In the genomic region with DNA sequence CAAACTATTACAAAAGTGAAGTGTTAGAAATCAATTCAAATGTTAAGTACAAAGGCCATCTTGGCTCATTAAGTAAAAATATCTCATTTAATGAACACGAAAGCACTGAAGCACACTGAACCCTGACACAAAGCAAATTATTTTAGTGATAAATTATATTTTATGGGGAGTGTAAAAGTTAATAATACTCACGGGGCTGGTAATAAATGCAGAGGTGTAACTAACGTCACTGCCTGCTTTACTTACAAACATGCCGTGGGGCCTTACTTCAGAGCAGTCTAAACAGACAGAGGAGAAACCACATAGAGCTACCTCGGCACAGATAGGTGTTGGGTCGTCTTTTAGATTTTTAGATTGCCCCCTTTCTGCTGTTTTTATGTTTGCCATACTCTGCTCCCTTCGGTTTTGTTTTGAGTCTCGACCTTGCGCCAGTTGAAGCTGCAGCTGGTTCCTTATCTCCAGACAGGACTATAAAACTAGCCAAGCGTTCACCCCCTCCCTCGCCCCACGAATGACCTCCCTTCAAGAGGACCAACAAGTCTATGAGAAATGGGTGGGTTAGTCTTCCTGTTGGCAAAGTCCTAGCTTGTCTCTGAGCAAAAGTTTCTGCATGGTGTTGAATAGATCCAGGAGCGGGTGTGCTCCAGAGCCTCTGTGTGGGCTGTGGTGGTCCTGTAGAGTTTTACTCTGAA, we compare ENCODE assay signal across 15 mouse cellular contexts.
DNase-seq lines count a peak whose midpoint lies in the region; ATAC-seq and TF ChIP-seq lines count a peak whose summit lies in the region.
"Had no signal": no experiment of that assay in that cellular context is flagged by ENCODE, and none has a peak within 500 bp of the region (broad histone marks: within the 10 kb centered on the region; RNA-seq: fewer than 3 reads in every experiment).

No protein-coding gene starts in this region.

- DNase-seq in limb, embryonic 11.5 days (ENCODE audit: low spot score), result peak; percentile 26
- no peak for DNase-seq in limb, embryonic 10.5 days (ENCODE audit: low spot score)
- no peak for DNase-seq in limb, embryonic 14.5 days (ENCODE audit: low spot score)
- no peak for DNase-seq in gastrocnemius, postnatal 10 days
- no peak for DNase-seq in adrenal gland, postnatal 36 days
- DNase-seq: gastrocnemius, postnatal 25 days; lung, postnatal 4 days had no signal

- WGBS in limb, embryonic 11.5 days, result 12% methylated on average over 13 of the region's 13 CpGs
- WGBS in limb, embryonic 10.5 days, result 19% methylated on average over 13 of the region's 13 CpGs
- 22% methylated on average over 13 of the region's 13 CpGs for WGBS in intestine, embryonic 15.5 days
- WGBS in kidney, embryonic 14.5 days, result 4% methylated on average over 13 of the region's 13 CpGs
- WGBS in limb, embryonic 14.5 days, result 13% methylated on average over 13 of the region's 13 CpGs

- no peaks in the 10 kb centered on the region for H3K36me3 ChIP-seq in limb, embryonic 11.5 days (ENCODE audit: control insufficient read depth, insufficient read depth, low read length)
- no peaks in the 10 kb centered on the region for H3K36me3 ChIP-seq in limb, embryonic 10.5 days
- no peaks in the 10 kb centered on the region for H3K36me3 ChIP-seq in intestine, embryonic 15.5 days
- no peaks in the 10 kb centered on the region for H3K36me3 ChIP-seq in kidney, embryonic 14.5 days (ENCODE audit: control insufficient read depth, insufficient read depth, low read length)
- H3K36me3 ChIP-seq in limb, embryonic 14.5 days (ENCODE audit: control insufficient read depth, insufficient read depth, low read length), result no peaks in the 10 kb centered on the region
- H3K36me3 ChIP-seq: embryonic facial prominence, embryonic 15.5 days; midbrain, embryonic 15.5 days; neural tube, embryonic 12.5 days had no signal

- no peak overlapping the region for H3K9ac ChIP-seq in limb, embryonic 11.5 days (ENCODE audit: low read length)
- H3K9ac ChIP-seq in intestine, embryonic 15.5 days, result no peak overlapping the region
- no peak overlapping the region for H3K9ac ChIP-seq in kidney, embryonic 14.5 days (ENCODE audit: low read depth, low read length)
- no peak overlapping the region for H3K9ac ChIP-seq in limb, embryonic 14.5 days (ENCODE audit: low read depth, low read length, severe bottlenecking)
- H3K9ac ChIP-seq: embryonic facial prominence, embryonic 15.5 days; midbrain, embryonic 15.5 days; neural tube, embryonic 12.5 days had no signal

- no peak overlapping the region for H3K4me2 ChIP-seq in limb, embryonic 11.5 days (ENCODE audit: low read depth, severe bottlenecking)
- H3K4me2 ChIP-seq in intestine, embryonic 15.5 days (replicated peaks), result peak overlapping the region; percentile 34
- peak overlapping the region; percentile 29 for H3K4me2 ChIP-seq in kidney, embryonic 14.5 days (replicated peaks; ENCODE audit: low read depth, low read length)
- peak overlapping the region; percentile 16; the same call in 1 of the 2 replicates for H3K4me2 ChIP-seq in limb, embryonic 14.5 days (replicated peaks; ENCODE audit: low read depth, low read length, severe bottlenecking)
- H3K4me2 ChIP-seq: embryonic facial prominence, embryonic 15.5 days; midbrain, embryonic 15.5 days; neural tube, embryonic 12.5 days had no signal

- no peaks in the 10 kb centered on the region for H3K27me3 ChIP-seq in limb, embryonic 11.5 days (ENCODE audit: control insufficient read depth, insufficient read depth, low read length)
- no peaks in the 10 kb centered on the region for H3K27me3 ChIP-seq in limb, embryonic 10.5 days (ENCODE audit: low read depth, poor library complexity, severe bottlenecking)
- no peaks in the 10 kb centered on the region for H3K27me3 ChIP-seq in intestine, embryonic 15.5 days (replicated peaks)
- no peaks in the 10 kb centered on the region for H3K27me3 ChIP-seq in kidney, embryonic 14.5 days (ENCODE audit: control insufficient read depth, insufficient read depth, low read length)
- no peaks in the 10 kb centered on the region; the same call in 1 of the 2 replicates for H3K27me3 ChIP-seq in limb, embryonic 14.5 days (ENCODE audit: control insufficient read depth, insufficient read depth, low read length)
- H3K27me3 ChIP-seq: CH12.LX; embryonic facial prominence, embryonic 15.5 days; midbrain, embryonic 15.5 days; neural tube, embryonic 12.5 days had no signal

- H3K9me3 ChIP-seq in limb, embryonic 11.5 days (ENCODE audit: control insufficient read depth, low read length), result no peaks in the 10 kb centered on the region
- H3K9me3 ChIP-seq in limb, embryonic 10.5 days (replicated peaks), result no peaks in the 10 kb centered on the region
- H3K9me3 ChIP-seq in intestine, embryonic 15.5 days, result no peaks in the 10 kb centered on the region
- H3K9me3 ChIP-seq in kidney, embryonic 14.5 days (ENCODE audit: control insufficient read depth, low read length), result no peaks in the 10 kb centered on the region
- H3K9me3 ChIP-seq in limb, embryonic 14.5 days (ENCODE audit: control insufficient read depth, low read length), result no peaks in the 10 kb centered on the region
- H3K9me3 ChIP-seq: embryonic facial prominence, embryonic 15.5 days; midbrain, embryonic 15.5 days; neural tube, embryonic 12.5 days had no signal

- no peak for TF ChIP-seq POLR2A in limb, embryonic 14.5 days (IDR thresholded peaks at IDR 0.05; ENCODE audit: borderline replicate concordance, extremely low read depth, insufficient read depth, insufficient read length)

- no peak overlapping the region for H3K4me3 ChIP-seq in limb, embryonic 11.5 days (ENCODE audit: low read depth, low read length)
- H3K4me3 ChIP-seq in limb, embryonic 10.5 days, result no peak overlapping the region; the same call in 1 of the 2 replicates
- H3K4me3 ChIP-seq in intestine, embryonic 15.5 days (replicated peaks), result no peak overlapping the region
- H3K4me3 ChIP-seq in kidney, embryonic 14.5 days (ENCODE audit: low read length), result no peak overlapping the region
- no peak overlapping the region for H3K4me3 ChIP-seq in limb, embryonic 14.5 days (replicated peaks; ENCODE audit: low read length)
- H3K4me3 ChIP-seq: embryonic facial prominence, embryonic 15.5 days; midbrain, embryonic 15.5 days; neural tube, embryonic 12.5 days had no signal

- ATAC-seq in limb, embryonic 11.5 days (ENCODE audit: insufficient number of reproducible peaks, low FRiP score, low TSS enrichment, low read depth), result no peak
- peak; percentile 93 for ATAC-seq in intestine, embryonic 15.5 days
- ATAC-seq in kidney, embryonic 14.5 days (ENCODE audit: low FRiP score, low TSS enrichment), result peak; percentile 85
- ATAC-seq in limb, embryonic 14.5 days (ENCODE audit: low FRiP score, low read depth), result no peak
- ATAC-seq: activated CD4-positive, CD25-positive, alpha-beta regulatory T cell, adult 4 months; forebrain, embryonic 14.5 days; midbrain, embryonic 15.5 days had no signal

- H3K4me1 ChIP-seq in limb, embryonic 11.5 days (ENCODE audit: control insufficient read depth, insufficient read depth, low read length), result no peaks in the 10 kb centered on the region
- peaks cover 11% of the 10 kb centered on the region for H3K4me1 ChIP-seq in limb, embryonic 10.5 days
- H3K4me1 ChIP-seq in intestine, embryonic 15.5 days (replicated peaks), result 0 out of 2 replicates have a peak, but pooled peaks cover 6% of the 10 kb centered on the region
- H3K4me1 ChIP-seq in kidney, embryonic 14.5 days (ENCODE audit: control insufficient read depth, insufficient read depth, low read length), result peaks cover 11% of the 10 kb centered on the region
- H3K4me1 ChIP-seq in limb, embryonic 14.5 days (ENCODE audit: control insufficient read depth, insufficient read depth, low read length), result peaks cover 7% of the 10 kb centered on the region; the same call in 1 of the 2 replicates
- H3K4me1 ChIP-seq: embryonic facial prominence, embryonic 15.5 days; midbrain, embryonic 15.5 days; neural tube, embryonic 12.5 days had no signal

- H3K27ac ChIP-seq in limb, embryonic 11.5 days (replicated peaks; ENCODE audit: low read depth, low read length), result no peak overlapping the region
- no peak overlapping the region for H3K27ac ChIP-seq in limb, embryonic 10.5 days
- H3K27ac ChIP-seq in intestine, embryonic 15.5 days, result peak overlapping the region; percentile 64; the same call in 1 of the 2 replicates
- no peak overlapping the region for H3K27ac ChIP-seq in kidney, embryonic 14.5 days (ENCODE audit: low read depth, low read length)
- H3K27ac ChIP-seq in limb, embryonic 14.5 days (replicated peaks; ENCODE audit: low read depth, low read length), result no peak overlapping the region
- H3K27ac ChIP-seq: embryonic facial prominence, embryonic 15.5 days; midbrain, embryonic 15.5 days; neural tube, embryonic 12.5 days had no signal

Comparison
In these comparisons a context has a peak if more than half of its experiments do, and no peak if none do; other contexts are left out.
1. ATAC-seq: peak in intestine, embryonic 15.5 days (single experiment) and kidney, embryonic 14.5 days (single experiment); none in limb, embryonic 11.5 days (single experiment) and limb, embryonic 14.5 days (single experiment).